Mouse (Mus musculus): ENCODE results near the gene Coq2. TPM values are rescaled to one million over a fixed set of nuclear protein-coding genes. Genes with fewer than 3 reads are reported as not detected.

Gene Coq2
- total RNA-seq, 4 experiments from 2014 or later = 110 to 120 (median 111) TPM

DNA sequence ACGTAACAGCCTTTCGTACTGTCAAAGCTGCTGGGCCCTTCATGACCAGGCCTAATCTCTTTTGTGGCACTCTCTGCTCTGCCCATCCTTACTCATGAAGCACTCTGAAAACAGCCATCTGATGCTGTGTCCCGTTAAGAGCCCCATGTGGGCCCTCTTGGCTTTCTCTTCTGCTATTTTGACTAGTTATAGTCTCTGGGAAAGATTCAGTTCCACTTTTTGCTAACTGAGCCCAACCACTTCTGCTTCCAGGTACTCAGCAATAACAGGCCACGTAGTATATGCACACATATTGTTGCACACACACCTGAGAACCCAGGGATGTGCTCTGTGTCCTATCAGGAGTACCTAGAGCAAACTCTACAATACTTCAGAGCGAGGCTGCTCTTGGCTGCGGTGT, 11.9 kb downstream of the Coq2 start:
- DNase-seq (ENCODE audit: low spot score) = no peak

DNA sequence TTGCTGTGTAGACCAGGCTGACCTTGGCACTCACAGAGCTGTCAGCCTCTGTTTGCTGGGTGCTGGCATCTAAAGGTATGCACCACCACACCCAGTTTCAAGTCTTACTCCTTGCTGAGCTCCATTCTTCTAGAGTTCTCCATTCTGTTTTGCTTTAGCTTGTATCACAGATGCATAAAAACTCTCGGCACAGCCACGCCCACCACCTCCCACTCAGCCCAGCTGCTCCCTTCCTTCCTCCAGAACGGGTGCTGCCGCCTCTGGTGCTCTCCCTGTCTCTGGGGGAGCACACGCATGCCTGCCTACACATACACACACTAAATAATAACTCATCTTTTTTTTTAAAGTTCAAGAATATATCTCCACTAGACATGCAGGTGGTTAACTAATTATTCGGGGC, 16.5 kb downstream of the Coq2 start:
- no peak for DNase-seq (ENCODE audit: low spot score)

DNA sequence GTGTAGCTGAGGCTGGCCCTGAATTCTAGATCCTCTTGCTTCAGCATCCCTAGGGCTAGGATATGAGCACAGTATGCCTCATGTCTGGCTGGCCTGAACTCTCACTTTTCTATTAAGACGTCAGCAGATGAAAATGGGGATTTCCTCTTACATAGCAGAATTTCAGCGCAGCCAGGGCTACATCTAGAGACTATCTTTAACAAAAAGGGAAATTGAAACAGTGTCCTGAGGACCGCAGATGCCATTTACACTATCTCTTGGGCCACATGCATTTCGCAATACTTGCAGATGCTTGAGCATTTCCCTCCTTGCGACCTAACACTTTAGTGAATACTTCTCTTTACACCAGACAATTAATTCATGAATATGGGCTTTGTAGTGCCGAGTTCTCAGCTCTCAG, 18.6 kb downstream of the Coq2 start:
- DNase-seq (ENCODE audit: low spot score) = no peak

DNA sequence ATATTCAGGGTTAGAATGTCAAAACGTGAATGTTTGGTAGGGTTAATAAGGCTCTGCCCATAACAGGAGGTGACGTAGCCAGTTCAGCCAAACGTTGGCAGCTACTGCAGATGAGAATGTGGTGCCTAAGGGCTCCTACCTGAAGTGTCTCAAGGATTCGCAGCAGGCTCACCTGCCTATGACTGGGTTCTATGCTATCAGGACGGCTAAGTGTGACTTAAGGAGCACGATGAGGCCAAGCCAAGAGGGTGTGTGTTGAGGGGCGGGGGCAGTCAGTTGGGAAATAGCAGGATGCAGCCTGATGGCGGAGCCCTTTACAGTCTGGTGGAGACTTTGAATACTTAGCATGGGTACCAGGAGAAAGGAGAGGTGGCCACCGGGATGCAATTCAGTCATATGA, 22.6 kb downstream of the Coq2 start:
- DNase-seq (ENCODE audit: low spot score) = no peak

DNA sequence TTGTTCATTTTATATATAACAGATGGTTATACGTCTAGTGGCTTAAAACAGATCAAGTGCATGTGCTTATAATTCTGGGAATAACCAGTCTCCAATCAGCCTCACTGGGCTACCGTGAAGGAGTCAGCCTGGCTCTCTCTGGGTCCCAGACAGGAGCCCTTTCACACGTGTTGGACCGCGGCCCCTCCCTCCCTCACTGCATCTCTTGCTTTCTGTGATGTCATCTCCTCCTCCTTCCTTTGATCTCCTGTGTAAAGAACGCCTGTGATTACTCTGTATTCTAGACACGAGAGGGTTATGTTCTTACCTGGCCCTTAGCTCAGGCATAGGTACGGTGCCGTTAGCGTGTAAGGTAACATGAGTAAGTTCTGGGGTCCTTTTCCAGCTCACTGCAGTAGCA, 23.5 kb downstream of the Coq2 start:
- no peak for DNase-seq (ENCODE audit: low spot score)

DNA sequence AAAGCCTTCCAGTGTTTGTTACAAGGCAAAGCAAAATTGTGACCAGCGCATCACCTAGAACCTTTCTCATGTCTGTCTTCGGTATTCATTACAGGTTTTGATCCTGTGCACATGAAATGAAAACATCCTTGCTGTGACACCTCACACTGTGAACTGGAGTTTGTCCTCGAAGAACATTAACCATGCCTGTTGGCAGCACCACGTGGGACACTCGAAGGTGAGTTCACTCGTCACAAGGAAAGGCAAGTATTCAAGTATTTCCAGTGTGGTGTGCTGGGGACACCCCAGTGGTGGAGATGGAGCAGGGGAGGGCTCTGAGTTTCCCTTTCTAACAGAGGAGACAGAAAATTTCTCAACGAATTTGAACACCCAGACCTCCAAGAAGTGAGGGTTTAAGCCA, 24.0 kb downstream of the Coq2 start:
- DNase-seq (ENCODE audit: low spot score) = no peak

DNA sequence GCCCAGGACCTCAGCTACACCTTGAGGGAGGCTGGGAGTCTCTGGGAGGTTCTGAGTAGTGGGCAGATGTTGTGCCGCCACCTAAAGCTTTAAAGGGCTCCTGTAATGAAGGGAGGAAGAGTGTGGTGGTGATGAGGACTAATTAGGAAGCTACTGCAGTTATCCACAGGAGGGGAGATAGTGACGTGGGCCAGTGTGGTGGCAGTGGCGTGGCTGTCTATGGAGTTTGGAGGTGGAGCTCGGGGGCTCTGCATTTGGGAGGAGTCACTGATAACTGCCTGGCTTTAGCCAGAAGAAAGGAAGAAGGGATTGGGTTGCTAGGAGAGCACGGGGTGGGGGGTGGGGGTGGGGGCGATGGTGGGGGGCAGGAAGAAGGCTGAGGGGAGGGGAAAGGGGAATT, 26.4 kb downstream of the Coq2 start:
- DNase-seq (ENCODE audit: low spot score) = no peak

DNA sequence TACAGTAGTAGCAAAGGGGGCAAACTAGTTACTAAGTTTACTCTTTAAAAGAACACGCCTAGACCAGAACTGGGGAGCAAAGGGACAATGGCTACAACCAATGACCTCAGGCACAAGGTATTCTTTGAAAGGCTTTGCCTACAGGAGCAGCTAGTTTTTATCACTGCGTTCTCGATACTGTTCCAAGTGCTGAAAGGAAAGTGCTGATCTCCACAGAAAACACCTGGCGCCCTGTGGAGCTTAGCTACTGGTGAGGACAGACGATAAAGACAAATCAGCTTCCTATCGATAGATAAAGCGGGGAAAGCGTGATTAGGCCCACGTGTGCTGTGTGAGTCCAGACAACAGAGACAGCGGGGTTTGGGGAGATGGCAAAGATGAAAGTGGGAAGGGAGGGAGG, 26.9 kb downstream of the Coq2 start:
- no peak for DNase-seq (ENCODE audit: low spot score)

DNA sequence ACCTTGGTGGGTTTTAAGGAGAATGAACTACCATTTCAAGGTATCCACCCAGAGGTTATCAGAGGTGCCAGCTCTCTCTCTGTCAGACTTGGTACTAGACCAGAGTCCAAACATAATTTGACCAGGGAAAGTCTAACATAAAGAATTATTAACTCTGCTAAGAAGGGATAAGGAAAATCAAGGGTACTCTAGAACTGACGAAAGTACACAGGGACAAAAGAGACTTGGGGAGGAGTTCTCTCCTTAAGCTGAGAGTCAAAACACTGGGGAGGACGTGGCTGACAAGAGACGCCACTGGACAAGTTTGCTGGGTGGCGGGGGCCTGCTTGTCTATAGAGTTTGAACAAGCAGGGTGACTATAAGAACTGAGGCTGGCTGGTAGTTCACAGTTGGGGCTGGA, 28.4 kb downstream of the Coq2 start:
- DNase-seq (ENCODE audit: low spot score) = no peak

DNA sequence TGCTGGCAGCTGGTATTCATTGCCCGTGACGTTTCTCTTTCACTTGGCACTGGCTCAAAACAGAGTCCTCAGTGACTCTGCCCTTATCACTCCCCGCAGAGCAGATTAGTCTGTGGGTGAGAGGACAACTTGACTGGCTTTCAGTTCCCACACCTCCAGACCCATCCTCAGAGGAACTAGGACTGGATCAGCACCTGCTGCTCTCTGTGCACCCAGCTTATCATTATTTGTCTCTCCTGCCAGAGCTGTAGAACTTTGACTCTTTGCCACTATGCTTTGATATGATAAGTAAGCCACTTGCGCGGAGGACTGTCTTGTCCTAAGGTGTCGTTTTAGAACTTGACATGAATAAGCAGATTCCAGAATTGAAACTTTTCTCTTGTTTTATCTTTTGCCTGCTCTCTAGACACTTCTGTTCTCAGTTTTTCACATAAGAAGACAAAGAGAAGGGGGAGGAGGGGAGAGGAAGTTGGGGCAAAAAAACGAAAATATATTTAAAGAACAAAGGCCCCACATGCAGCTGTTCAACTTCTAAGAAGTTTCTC, 30.9 kb downstream of the Coq2 start:
- DNase-seq (ENCODE audit: low spot score) = no peak

DNA sequence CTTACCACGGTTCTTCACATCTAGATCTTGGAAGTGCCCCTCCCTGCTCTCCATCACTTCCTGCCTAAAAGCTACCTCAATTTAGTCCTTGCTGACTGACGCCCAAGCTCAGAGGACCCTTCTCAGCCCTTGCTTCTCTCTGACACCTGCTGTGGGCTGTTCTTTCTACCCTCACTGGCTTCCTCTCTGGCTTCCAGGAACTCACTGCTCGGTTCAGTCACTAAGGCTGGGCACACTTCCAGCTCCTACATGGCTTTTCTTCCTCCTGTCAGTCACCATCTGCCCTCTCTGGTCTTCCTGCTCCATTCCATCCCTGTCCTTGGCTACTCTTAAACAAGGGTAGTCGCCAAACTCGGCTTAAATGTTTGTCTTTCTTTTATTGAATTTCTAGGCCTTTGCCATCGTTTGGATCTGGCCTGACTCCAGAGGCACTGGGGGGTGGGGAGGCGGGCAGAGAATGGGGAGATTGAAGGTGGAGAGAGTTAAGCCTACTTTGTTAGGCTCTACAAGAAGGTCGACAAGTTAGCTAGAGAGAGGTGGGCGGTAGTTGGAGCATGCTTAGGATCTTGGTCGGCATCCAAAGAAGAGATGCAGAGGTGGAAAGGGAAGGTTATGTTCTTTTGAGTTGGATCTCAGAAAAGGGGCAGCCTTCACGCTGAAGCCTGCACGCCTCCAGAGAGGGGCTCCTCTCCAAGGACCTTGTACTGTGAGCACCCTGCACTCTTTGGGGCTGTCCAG, 31.5 kb downstream of the Coq2 start:
- DNase-seq (ENCODE audit: low spot score) = no peak

DNA sequence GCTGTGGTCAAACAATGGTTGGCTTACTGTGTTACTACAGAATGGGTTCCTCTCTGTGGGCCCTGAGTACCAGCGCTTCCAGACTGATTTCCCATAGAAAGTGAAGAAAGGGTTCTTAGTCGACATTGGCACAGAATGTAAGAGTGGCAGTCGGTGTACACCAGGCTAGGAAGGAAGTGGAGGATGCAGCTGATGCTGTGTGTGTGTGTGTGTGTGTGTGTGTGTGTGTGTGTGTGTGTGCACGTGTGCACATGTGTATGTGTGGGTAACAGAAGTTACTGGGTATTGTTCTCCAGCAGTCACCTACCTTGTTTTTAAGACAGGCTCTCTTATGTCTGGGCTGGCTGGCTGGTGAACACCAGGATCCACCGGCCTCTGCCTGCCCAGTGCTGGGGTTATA, 32.6 kb downstream of the Coq2 start:
- no peak for DNase-seq (ENCODE audit: low spot score)

DNA sequence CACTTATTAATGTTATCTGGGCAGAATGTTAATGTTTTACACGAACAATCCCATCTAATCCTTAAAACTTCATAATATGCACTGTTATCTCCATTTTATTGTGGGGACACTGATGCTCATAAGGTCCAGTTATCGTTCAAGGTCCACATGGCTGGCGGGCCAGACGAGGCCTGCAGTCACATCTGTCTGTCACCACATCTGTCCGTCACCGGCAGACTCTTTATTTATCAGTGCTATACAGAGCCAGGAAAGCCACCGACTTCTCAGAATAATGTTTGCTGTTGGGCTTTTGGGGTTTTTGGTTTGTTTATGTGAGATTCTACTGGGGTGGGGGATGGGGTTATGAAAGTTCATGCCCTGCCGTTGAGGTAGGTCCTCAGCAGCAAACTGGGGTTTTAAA, 36.5 kb downstream of the Coq2 start:
- no peak for DNase-seq (ENCODE audit: low spot score)

DNA sequence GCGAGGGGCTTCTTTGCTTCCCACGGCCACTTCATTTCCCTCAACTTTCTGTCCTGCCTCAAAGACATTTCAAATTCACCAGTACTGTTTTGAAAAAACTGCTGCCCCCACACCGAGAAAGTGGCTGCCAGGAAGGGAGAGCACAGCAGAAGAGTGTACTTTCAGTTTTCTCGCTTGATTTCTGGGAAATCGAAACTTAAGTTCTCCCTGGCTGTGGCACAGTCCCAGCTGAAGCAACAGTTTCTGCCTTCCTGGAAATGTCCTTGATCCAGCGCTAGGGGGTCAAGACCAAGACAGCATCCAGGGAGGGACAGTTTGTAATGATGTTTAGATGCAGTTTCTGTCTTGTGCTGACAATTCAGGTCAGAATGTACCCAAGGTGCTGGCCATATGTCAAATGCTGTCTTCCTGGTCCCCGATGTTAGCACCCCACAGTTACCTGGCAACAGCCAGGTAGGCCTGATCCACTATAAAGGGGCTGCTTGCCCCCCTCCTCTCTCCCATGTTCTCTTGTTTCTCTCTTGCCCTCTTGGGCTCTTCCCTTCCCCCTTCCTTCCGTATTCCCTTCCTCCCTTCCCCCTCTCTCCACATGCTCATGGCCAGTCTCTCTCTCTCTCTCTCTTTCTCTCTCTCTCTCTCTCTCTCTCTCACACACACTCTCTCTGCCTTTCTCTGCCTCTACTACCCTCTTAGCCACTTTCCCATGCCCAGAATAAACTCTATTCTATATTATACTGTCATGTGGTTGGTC, 38.0 kb downstream of the Coq2 start:
- peak; percentile 60 for DNase-seq (ENCODE audit: low spot score)

DNA sequence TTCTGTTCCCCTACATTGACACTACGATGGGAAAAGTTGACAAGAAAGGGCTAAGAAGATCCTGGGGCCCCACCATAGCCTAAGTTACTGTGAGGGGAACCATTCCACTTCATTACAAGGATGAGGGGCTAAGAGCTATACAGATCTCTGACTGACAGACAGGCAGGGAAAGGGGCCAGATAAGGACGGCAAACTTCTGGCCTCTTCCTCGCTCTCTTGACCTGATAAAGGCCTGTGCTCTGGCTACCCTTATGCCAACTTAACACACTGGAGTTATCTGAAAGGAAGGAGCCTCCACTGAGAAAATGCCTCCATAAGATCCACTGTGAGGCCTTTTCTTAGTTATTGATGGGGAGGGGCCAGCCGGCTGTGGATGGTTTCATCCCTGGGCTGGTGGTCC, 39.0 kb downstream of the Coq2 start:
- DNase-seq (ENCODE audit: low spot score) = no peak

DNA sequence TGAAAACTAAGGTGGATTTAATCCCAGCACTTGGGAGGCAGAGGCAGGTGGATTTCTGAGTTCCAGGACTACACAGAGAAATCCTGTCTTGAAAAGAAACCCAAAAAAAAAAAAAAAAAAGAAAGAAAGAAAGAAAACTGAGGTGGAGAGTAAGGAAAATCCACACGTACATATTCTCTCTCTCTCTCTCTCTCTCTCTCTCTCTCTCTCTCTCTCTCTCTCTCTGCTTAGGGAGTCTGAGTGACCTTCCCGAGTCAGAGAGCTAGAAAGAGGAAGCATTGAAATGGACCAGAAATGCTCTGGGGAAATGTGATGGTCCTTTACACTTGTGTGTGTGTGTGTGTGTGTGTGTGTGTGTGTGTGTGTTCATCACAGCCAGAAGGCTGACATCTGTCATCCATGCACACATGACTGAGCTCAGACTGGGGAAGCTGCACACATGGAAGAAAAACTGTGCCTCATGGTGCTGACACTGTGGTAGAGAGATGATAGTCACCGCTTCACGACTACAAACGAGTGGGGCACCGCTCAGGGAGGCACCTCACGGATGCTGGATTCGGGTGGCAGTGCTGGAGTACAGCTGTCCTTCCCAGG, 40.0 kb downstream of the Coq2 start:
- DNase-seq (ENCODE audit: low spot score) = no peak

DNA sequence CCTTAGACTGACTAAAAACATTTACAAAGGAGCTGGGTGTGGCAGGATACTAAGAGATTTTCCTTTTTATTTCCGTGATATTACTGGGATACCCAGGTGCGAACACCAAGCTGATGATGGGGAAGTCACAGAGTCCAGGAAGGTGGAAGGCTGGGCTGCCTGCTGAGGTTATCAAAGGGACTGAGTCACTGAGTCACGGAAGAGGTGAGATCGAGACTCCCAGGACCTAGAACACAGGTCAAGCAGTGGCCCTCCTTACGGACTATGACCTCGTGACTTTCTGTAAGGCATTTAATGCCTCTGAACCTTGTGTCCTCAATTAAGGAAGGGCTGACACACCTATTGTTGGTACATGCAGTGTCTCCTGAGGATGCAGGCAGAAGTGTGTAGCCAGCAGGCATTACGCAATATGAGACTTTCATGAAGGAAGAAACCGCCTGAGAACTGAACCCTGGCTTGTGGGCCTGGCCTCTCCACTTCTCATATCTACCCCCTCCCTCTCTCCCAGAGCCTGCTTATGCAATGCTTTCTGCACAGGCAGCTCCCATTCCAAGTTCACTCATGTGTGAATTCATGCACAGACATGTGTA, 42.3 kb downstream of the Coq2 start:
- DNase-seq (ENCODE audit: low spot score) = peak; percentile 52

DNA sequence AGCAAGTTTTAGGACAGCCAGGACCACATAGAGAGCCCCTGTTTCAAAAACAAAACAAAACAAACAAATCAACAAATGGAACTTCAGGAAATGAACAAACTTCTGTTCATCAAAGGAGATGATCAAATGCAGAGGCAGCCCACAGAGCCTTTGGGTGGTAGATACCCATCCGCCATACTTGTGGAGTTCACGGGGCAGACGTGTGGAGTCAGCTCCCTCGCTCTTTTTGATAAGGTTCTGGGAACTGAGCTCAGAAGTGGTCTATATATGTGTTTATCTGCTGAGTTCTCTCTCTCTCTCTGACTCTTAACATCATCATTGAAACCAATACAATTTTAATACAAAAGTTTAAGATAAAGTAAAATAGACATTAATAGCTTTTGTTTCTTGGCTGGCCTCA, 46.1 kb downstream of the Coq2 start:
- no peak for DNase-seq (ENCODE audit: low spot score)

DNA sequence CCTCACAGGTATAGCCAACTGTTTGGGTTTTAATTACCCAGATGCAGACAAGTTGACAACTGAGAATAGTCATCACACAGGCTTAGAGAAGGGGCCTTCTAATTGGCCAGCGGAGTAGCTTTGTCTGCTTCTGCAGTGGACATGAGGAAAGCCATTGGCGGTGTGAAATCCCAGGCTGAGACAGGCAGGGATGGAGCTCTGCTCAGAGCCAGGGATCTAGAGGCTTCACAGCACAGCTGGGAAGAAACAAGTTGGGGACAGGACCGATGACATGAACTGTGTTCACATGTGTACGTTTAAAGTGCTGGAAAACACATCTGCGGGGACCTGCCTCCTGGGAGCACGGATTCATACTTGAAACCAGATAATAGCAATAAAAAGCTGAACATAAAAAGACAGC, 48.4 kb downstream of the Coq2 start:
- no peak for DNase-seq (ENCODE audit: low spot score)

DNA sequence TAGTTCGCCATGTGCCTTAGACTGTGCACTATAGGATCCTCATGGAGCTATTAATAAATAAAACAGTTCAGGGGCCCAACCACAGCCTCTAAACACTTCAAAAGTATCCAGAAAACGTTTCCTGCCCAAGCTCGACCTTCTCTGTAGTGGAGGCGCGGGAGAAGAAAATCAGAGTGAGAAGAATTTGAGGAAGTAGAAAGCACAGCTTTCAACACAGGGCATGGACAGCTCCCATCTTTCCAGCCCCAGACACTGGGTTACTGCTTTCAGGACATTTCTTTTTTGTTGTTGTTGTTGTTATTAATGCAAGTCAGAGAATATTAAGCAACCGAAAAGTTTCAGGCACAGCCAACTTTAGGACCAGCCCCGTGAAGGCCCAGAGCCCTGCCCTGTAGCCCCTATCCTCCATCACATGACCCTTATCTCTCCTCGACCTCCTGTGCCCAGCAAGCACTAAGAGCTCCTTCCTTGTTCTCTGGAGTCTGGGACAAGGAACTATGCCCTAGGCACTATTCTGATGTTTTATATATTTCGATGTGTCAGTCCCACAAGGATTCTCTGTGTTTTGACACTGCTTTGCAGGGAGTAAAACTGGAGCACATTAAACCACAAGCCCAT, 50.1 kb downstream of the Coq2 start:
- no peak for DNase-seq (ENCODE audit: low spot score)

DNA sequence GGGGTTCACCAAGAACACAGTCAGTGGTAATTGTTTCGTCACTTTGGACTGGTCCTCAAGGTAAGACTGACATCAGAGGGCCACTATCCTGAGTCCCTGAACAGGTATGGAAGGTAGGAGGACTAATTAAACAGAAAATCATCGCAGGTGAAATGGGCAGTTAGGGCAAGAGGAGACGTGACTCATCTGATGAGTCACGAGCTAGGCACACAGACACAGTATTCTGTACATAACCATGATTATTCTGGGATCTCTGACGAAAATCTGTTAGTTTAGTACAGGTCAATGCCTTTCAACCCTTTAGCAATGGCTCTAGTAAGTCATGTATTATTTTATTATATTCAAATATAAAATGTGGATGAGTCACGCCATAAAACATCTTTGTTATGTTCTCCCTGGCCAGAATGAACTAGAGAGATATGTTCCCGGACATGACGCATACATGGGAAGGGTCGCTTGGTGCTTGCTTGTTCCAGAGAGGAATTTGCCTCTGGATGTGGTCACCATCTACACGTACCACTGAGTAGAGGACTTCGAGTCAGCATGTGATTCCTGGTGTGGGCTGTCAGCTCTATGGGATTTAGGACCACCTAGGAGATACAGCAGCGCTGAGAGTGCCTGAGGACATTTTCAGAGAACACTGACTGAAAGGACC, 52.3 kb downstream of the Coq2 start:
- DNase-seq (ENCODE audit: low spot score) = no peak
